Mouse (Mus musculus) limb, embryonic 14.5 days (tissue): ENCODE data around the gene Kdm8. TPM values are rescaled to one million over a fixed set of nuclear protein-coding genes. Genes with fewer than 3 reads are reported as not detected.
"Not testable (repeated sequence)": the region's sequence is repeated elsewhere in the genome, so short reads cannot be mapped to it uniquely, and the experiment has no call there.

Source experiments
- ATAC-seq: fragments of 200-750 bp; cut with Nextera tagmentation; 2 replicates; pipeline ENCODE4 v1.8.0; 2017; ENCODE audit warnings: low read depth, moderate number of reproducible peaks, moderate TSS enrichment; ENCODE audit not compliant: low FRiP score
- DNase-seq: peaks from one replicate; pipeline ENCODE4 v3.0.0-alpha.2; 2015; ENCODE audit warnings: low spot score
- H3K27ac ChIP-seq: fragments of 300-500 bp; sonication (generic); replicated peaks from 2 replicates; pipeline ENCODE4 v1.5.1; 2014; ENCODE audit warnings: low read depth, mild to moderate bottlenecking, low read length, moderate library complexity, mixed read lengths
- H3K27me3 ChIP-seq: fragments of 300-500 bp; sonication (generic); 2 replicates; pipeline ENCODE4 v1.6.1; 2014; ENCODE audit warnings: low read length, mixed read lengths; ENCODE audit not compliant: control insufficient read depth, insufficient read depth
- H3K36me3 ChIP-seq: fragments of 300-500 bp; sonication (generic); 2 replicates; pipeline ENCODE4 v1.6.1; 2014; ENCODE audit warnings: mild to moderate bottlenecking, low read length, moderate library complexity, mixed read lengths; ENCODE audit not compliant: control insufficient read depth, insufficient read depth
- H3K4me1 ChIP-seq: fragments of 300-500 bp; sonication (generic); 2 replicates; pipeline ENCODE4 v1.6.1; 2014; ENCODE audit warnings: antibody characterized with exemption, low read length, mixed read lengths; ENCODE audit not compliant: control insufficient read depth, insufficient read depth
- H3K4me2 ChIP-seq: fragments of 300-500 bp; sonication (generic); replicated peaks from 2 replicates; pipeline ENCODE4 v1.6.1; 2014; ENCODE audit warnings: low read depth, mild to moderate bottlenecking, low read length, moderate library complexity; ENCODE audit not compliant: severe bottlenecking
- H3K4me3 ChIP-seq: fragments of 300-500 bp; sonication (generic); replicated peaks from 2 replicates; pipeline ENCODE4 v1.5.1; 2014; ENCODE audit warnings: low read length
- H3K9ac ChIP-seq: fragments of 300-500 bp; sonication (generic); 2 replicates; pipeline ENCODE4 v1.6.1; 2014; ENCODE audit warnings: mild to moderate bottlenecking, low read depth, low read length, moderate library complexity; ENCODE audit not compliant: severe bottlenecking
- H3K9me3 ChIP-seq: fragments of 300-500 bp; sonication (generic); 2 replicates; pipeline ENCODE4 v1.6.1; 2016; ENCODE audit warnings: low read length; ENCODE audit not compliant: control insufficient read depth
- POLR2A ChIP-seq: fragments of 200-500 bp; IDR thresholded peaks from 2 replicates; pipeline ENCODE4 v1.8.0; 2012; ENCODE audit warnings: inconsistent platforms, mild to moderate bottlenecking, moderate library complexity, borderline replicate concordance; ENCODE audit not compliant: insufficient read depth, insufficient read length; ENCODE audit errors: extremely low read depth
- WGBS: fragments of 180-500 bp; shearing (Covaris S2); extraction: QIAGEN DNeasy Blood & Tissue Kit; methylation state at CpG from one replicate; pipeline ENCODE4 v1.1.7; 2014; 5-methylcytosine and 5-hydroxymethylcytosine counted together
- polyA plus RNA-seq, 2 experiments: library from polyadenylated mRNA; depleted of rRNA in 1 of 2; stranded (reverse) in 1 of 2; unstranded in 1 of 2; fragments of >200 nt; fragmentation: Nextera tagmentation in 1 of 2; extraction: Ambion mirVana in 1 of 2; gene quantifications; 2 replicates each; pipeline versions ENCODE4 v1.2.1 to v1.2.3; 2012 to 2014

The Kdm8 gene
- polyA plus RNA-seq, 2 experiments = 8.9 to 11.1 TPM

- Histone ChIP-seq H3K9me3 (no peaks in the 10 kb centered on the region), H3K27ac (no peak overlapping the region), H3K9ac (no peak overlapping the region), H3K4me3 (no peak overlapping the region), H3K27me3 (no peaks in the 10 kb centered on the region), H3K4me1 (no peaks in the 10 kb centered on the region), H3K36me3 (no peaks in the 10 kb centered on the region), H3K4me2 (no peak overlapping the region)
- ATAC-seq (no peak), DNase-seq (no peak)
- 63% methylated on average over 12 of the region's 12 CpGs for WGBS
- TF ChIP-seq POLR2A = no peak
Measured at GRCm38 (mm10) chr7:125427492-125428090, 16.9 kb upstream of the Kdm8 start.

GRCm38 (mm10) chr7:125428381-125428780 lies 16.1 kb upstream of the Kdm8 start:
- WGBS = 68% methylated on average over 7 of the region's 7 CpGs
- DNase-seq = no peak
- Histone ChIP-seq H3K27ac (no peak overlapping the region), H3K36me3 (no peaks in the 10 kb centered on the region), H3K27me3 (no peaks in the 10 kb centered on the region), H3K9me3 (no peaks in the 10 kb centered on the region), H3K4me1 (no peaks in the 10 kb centered on the region), H3K4me2 (no peak overlapping the region), H3K4me3 (no peak overlapping the region), H3K9ac (no peak overlapping the region)
- no peak for ATAC-seq
- no peak for TF ChIP-seq POLR2A

- H3K4me1 ChIP-seq, DNase-seq, H3K9me3 ChIP-seq, H3K27ac ChIP-seq, H3K4me3 ChIP-seq, H3K36me3 ChIP-seq, H3K9ac ChIP-seq, H3K4me2 ChIP-seq, ATAC-seq, H3K27me3 ChIP-seq: not testable (repeated sequence)
- 74% methylated on average over 5 of the region's 5 CpGs for WGBS
Measured at GRCm38 (mm10) chr7:125428816-125429500, 15.5 kb upstream of the Kdm8 start.

GRCm38 (mm10) chr7:125430170-125430842 lies 14.2 kb upstream of the Kdm8 start:
- WGBS = 57% methylated on average over 7 of the region's 7 CpGs
- Histone ChIP-seq H3K27me3 (no peaks in the 10 kb centered on the region), H3K4me3 (no peak overlapping the region), H3K9ac (no peak overlapping the region), H3K4me1 (0 out of 2 replicates have a peak, but pooled peaks cover 3% of the 10 kb centered on the region), H3K27ac (no peak overlapping the region), H3K36me3 (no peaks in the 10 kb centered on the region), H3K9me3 (no peaks in the 10 kb centered on the region), H3K4me2 (no peak overlapping the region)
- DNase-seq (no peak), ATAC-seq (no peak)
- no peak for TF ChIP-seq POLR2A

GRCm38 (mm10) chr7:125433874-125434273 lies 10.6 kb upstream of the Kdm8 start:
- Histone ChIP-seq H3K27me3 (no peaks in the 10 kb centered on the region), H3K9me3 (no peaks in the 10 kb centered on the region), H3K27ac (no peak overlapping the region), H3K4me3 (no peak overlapping the region), H3K36me3 (no peaks in the 10 kb centered on the region), H3K4me1 (0 out of 2 replicates have a peak, but pooled peaks cover 3% of the 10 kb centered on the region), H3K4me2 (no peak overlapping the region), H3K9ac (no peak overlapping the region)
- 74% methylated on average over 3 of the region's 3 CpGs for WGBS
- no peak for ATAC-seq
- no peak for TF ChIP-seq POLR2A
- DNase-seq = no peak
